Comparison of ENCODE assay signal across 9 mouse cellular contexts in genomic region chr17:24878117-24878397, GRCm38 (mm10). TPM values are rescaled to one million over a fixed set of nuclear protein-coding genes. Genes with fewer than 3 reads are reported as not detected.
DNase-seq lines count a peak whose midpoint lies in the region; ATAC-seq and TF ChIP-seq lines count a peak whose summit lies in the region.
"Had no signal": no experiment of that assay in that cellular context is flagged by ENCODE, and none has a peak within 500 bp of the region (broad histone marks: within the 10 kb centered on the region; RNA-seq: fewer than 3 reads in every experiment).

No protein-coding gene starts in this region.

- no peak overlapping the region for H3K4me2 ChIP-seq in kidney, embryonic 16.5 days (replicated peaks; ENCODE audit: low read depth, low read length)
- H3K4me2 ChIP-seq in lung, embryonic 15.5 days, result no peak overlapping the region

- H3K36me3 ChIP-seq in kidney, embryonic 16.5 days (ENCODE audit: insufficient read depth, low read length), result 0 out of 2 replicates have a peak, but pooled peaks cover 3% of the 10 kb centered on the region
- H3K36me3 ChIP-seq in lung, embryonic 15.5 days, result 0 out of 2 replicates have a peak, but pooled peaks cover 2% of the 10 kb centered on the region

- H3K9ac ChIP-seq in kidney, embryonic 16.5 days (replicated peaks; ENCODE audit: low read length), result peak overlapping the region; percentile 43; the same call in 1 of the 2 replicates
- 0 out of 2 replicates have a peak overlapping the region, but pooled peaks have one; percentile 13 for H3K9ac ChIP-seq in lung, embryonic 15.5 days

- H3K9me3 ChIP-seq in kidney, embryonic 16.5 days (ENCODE audit: low read length), result no peaks in the 10 kb centered on the region
- H3K9me3 ChIP-seq in lung, embryonic 15.5 days, result no peaks in the 10 kb centered on the region

- no peak overlapping the region for H3K4me3 ChIP-seq in kidney, embryonic 16.5 days (ENCODE audit: low read length)
- H3K4me3 ChIP-seq in lung, embryonic 15.5 days, result no peak overlapping the region
- no peak overlapping the region for H3K4me3 ChIP-seq in layer of hippocampus, adult 2 months

- H3K4me1 ChIP-seq in kidney, embryonic 16.5 days (ENCODE audit: insufficient read depth, low read length), result no peaks in the 10 kb centered on the region
- peaks cover 5% of the 10 kb centered on the region; the same call in 1 of the 2 replicates for H3K4me1 ChIP-seq in lung, embryonic 15.5 days

- H3K27ac ChIP-seq in kidney, embryonic 16.5 days (ENCODE audit: low read length), result peak overlapping the region; percentile 54
- peak overlapping the region; percentile 56 for H3K27ac ChIP-seq in lung, embryonic 15.5 days
- no peak overlapping the region for H3K27ac ChIP-seq in layer of hippocampus, adult 2 months

- TF ChIP-seq CTCF in layer of hippocampus, adult 2 months (conservative IDR thresholded peaks at IDR 0.05), result no peak

- no peaks in the 10 kb centered on the region for H3K27me3 ChIP-seq in kidney, embryonic 16.5 days (ENCODE audit: insufficient read depth, low read length)
- no peaks in the 10 kb centered on the region for H3K27me3 ChIP-seq in lung, embryonic 15.5 days

- ATAC-seq in kidney, embryonic 16.5 days (ENCODE audit: low FRiP score, low TSS enrichment), result no peak
- ATAC-seq in lung, embryonic 15.5 days (ENCODE audit: borderline replicate concordance, extremely low read depth, low FRiP score, low TSS enrichment), result no peak
- ATAC-seq in activated CD4-positive, CD25-positive, alpha-beta regulatory T cell, adult 4 months, result no peak

- DNase-seq in ZHBTc4 (ENCODE audit: low read depth, low spot score), result peak; percentile 62
- peak; percentile 75 to 88 for DNase-seq in gastrocnemius, adult 8-10 months (ENCODE audit: low spot score in 2 of 2)
- no peak for DNase-seq in layer of hippocampus, adult 2 months (ENCODE audit: low spot score in 2 of 2)
- no peak for DNase-seq in ovary, postnatal 10 days (ENCODE audit: low spot score)
- DNase-seq in spleen, adult 18-20 months, result no peak

- 26% methylated on average over 5 of the region's 5 CpGs for WGBS in kidney, embryonic 16.5 days
- 23% methylated on average over 5 of the region's 5 CpGs for WGBS in lung, embryonic 15.5 days

RNA-seq across cellular contexts. Expression of gene Nubp2, which starts 8.1 kb away (rescaled TPM):
- 10 to 100 TPM; 10.5 to 13.7 (median 11.9) TPM for total RNA-seq in gastrocnemius, adult 8-10 months (2022)
- polyA plus RNA-seq in kidney, embryonic 16.5 days (2015; fragmentation: Nextera tagmentation; extraction: Ambion mirVana), result 63.3 and 67.1 TPM in 2 replicates
- polyA plus RNA-seq in lung, embryonic 15.5 days (2015; fragmentation: Nextera tagmentation; extraction: Ambion mirVana), result 54.4 and 56.6 TPM in 2 replicates
- 10 to 100 TPM; 34.3 to 35.8 TPM for total RNA-seq in layer of hippocampus, adult 2 months (2021)
- polyA plus RNA-seq in activated CD4-positive, CD25-positive, alpha-beta regulatory T cell, adult 4 months (2017; shearing (Covaris generic)), result 100 to 1,000 TPM in 1 of 2 experiments, 10 to 100 TPM in 1; 88.6 to 103 TPM

RNA-seq across cellular contexts. Expression of gene Spsb3, which starts 8.4 kb away (rescaled TPM):
- total RNA-seq in gastrocnemius, adult 8-10 months (2022), result 10 to 100 TPM; 31.0 to 38.6 (median 35.4) TPM
- polyA plus RNA-seq in kidney, embryonic 16.5 days (2015; fragmentation: Nextera tagmentation; extraction: Ambion mirVana), result 46.2 and 50.4 TPM in 2 replicates
- polyA plus RNA-seq in lung, embryonic 15.5 days (2015; fragmentation: Nextera tagmentation; extraction: Ambion mirVana), result 41.7 and 44.2 TPM in 2 replicates
- 10 to 100 TPM; 43.6 to 45.0 TPM for total RNA-seq in layer of hippocampus, adult 2 months (2021)
- polyA plus RNA-seq in activated CD4-positive, CD25-positive, alpha-beta regulatory T cell, adult 4 months (2017; shearing (Covaris generic)), result 10 to 100 TPM; 38.5 to 50.9 TPM

RNA-seq across cellular contexts. Expression of gene Igfals, which starts 12.3 kb away (rescaled TPM):
- total RNA-seq in gastrocnemius, adult 8-10 months (2022), result 1 to 10 TPM; 2.9 to 3.8 (median 3.3) TPM
- polyA plus RNA-seq in kidney, embryonic 16.5 days (2015; fragmentation: Nextera tagmentation; extraction: Ambion mirVana), result 3.0 and 3.1 TPM in 2 replicates
- 1.00 and 1.4 TPM in 2 replicates for polyA plus RNA-seq in lung, embryonic 15.5 days (2015; fragmentation: Nextera tagmentation; extraction: Ambion mirVana)
- under 1 TPM in 1 of 2 experiments, not detected in 1; 0.34 TPM for total RNA-seq in layer of hippocampus, adult 2 months (2021)
- polyA plus RNA-seq in activated CD4-positive, CD25-positive, alpha-beta regulatory T cell, adult 4 months (2017; shearing (Covaris generic)), result not detected
- total RNA-seq: hematopoietic stem cell, adult 5-6 weeks had no signal

RNA-seq across cellular contexts. Expression of gene Eme2, which starts 16.8 kb away (rescaled TPM):
- total RNA-seq in gastrocnemius, adult 8-10 months (2022), result 1 to 10 TPM; 6.6 to 8.7 (median 7.9) TPM
- polyA plus RNA-seq in kidney, embryonic 16.5 days (2015; fragmentation: Nextera tagmentation; extraction: Ambion mirVana), result 36.5 and 38.5 TPM in 2 replicates
- 28.5 and 30.4 TPM in 2 replicates for polyA plus RNA-seq in lung, embryonic 15.5 days (2015; fragmentation: Nextera tagmentation; extraction: Ambion mirVana)
- 10 to 100 TPM; 66.9 to 72.7 TPM for total RNA-seq in layer of hippocampus, adult 2 months (2021)
- polyA plus RNA-seq in activated CD4-positive, CD25-positive, alpha-beta regulatory T cell, adult 4 months (2017; shearing (Covaris generic)), result 10 to 100 TPM; 12.8 to 26.0 TPM

RNA-seq across cellular contexts. Expression of gene Mrps34, which starts 16.9 kb away (rescaled TPM):
- total RNA-seq in gastrocnemius, adult 8-10 months (2022), result 10 to 100 TPM; 70.5 to 82.3 (median 75.4) TPM
- polyA plus RNA-seq in kidney, embryonic 16.5 days (2015; fragmentation: Nextera tagmentation; extraction: Ambion mirVana), result 102 TPM in 2 replicates
- 89.0 and 92.0 TPM in 2 replicates for polyA plus RNA-seq in lung, embryonic 15.5 days (2015; fragmentation: Nextera tagmentation; extraction: Ambion mirVana)
- total RNA-seq in layer of hippocampus, adult 2 months (2021), result 10 to 100 TPM; 80.4 to 85.1 TPM
- polyA plus RNA-seq in activated CD4-positive, CD25-positive, alpha-beta regulatory T cell, adult 4 months (2017; shearing (Covaris generic)), result 10 to 100 TPM; 77.7 to 87.5 TPM

Comparison
In these comparisons a context has a peak if more than half of its experiments do, and no peak if none do; other contexts are left out.
1. DNase-seq: peak in ZHBTc4 (single experiment) and gastrocnemius, adult 8-10 months (2 of 2); none in layer of hippocampus, adult 2 months (0 of 2), ovary, postnatal 10 days (single experiment) and spleen, adult 18-20 months (0 of 2).